Mouse (Mus musculus) hindbrain, postnatal 0 days (tissue): ENCODE results near the gene Garem2. TPM values are rescaled to one million over a fixed set of nuclear protein-coding genes. Genes with fewer than 3 reads are reported as not detected.

Experiments used
- ATAC-seq: fragments of 200-750 bp; cut with Nextera tagmentation; 2 replicates; pipeline ENCODE4 v1.8.0; 2017; ENCODE audit warnings: mild to moderate bottlenecking, moderate TSS enrichment, moderate library complexity
- DNase-seq: peaks from one replicate; pipeline ENCODE4 v3.0.0-alpha.2; 2015; ENCODE audit warnings: low spot score
- H3K27ac ChIP-seq: fragments of 300-500 bp; sonication (generic); 2 replicates; pipeline ENCODE4 v1.5.1; 2014; ENCODE audit warnings: mild to moderate bottlenecking
- H3K27me3 ChIP-seq: fragments of 300-500 bp; sonication (generic); 2 replicates; pipeline ENCODE4 v1.6.1; 2014; ENCODE audit warnings: low read length, mixed read lengths; ENCODE audit not compliant: insufficient read depth
- H3K36me3 ChIP-seq: fragments of 300-500 bp; sonication (generic); 2 replicates; pipeline ENCODE4 v1.6.1; 2014; ENCODE audit warnings: low read length, mixed read lengths; ENCODE audit not compliant: insufficient read depth
- H3K4me1 ChIP-seq: fragments of 300-500 bp; sonication (generic); 2 replicates; pipeline ENCODE4 v1.6.1; 2014; ENCODE audit warnings: antibody characterized with exemption, low read length, mixed read lengths; ENCODE audit not compliant: insufficient read depth
- H3K4me2 ChIP-seq: fragments of 300-500 bp; sonication (generic); 2 replicates; pipeline ENCODE4 v1.6.1; 2014; ENCODE audit warnings: low read depth, mild to moderate bottlenecking, low read length, moderate library complexity, mixed read lengths
- H3K4me3 ChIP-seq: fragments of 300-500 bp; sonication (generic); 2 replicates; pipeline ENCODE4 v1.5.1; 2014; ENCODE audit warnings: low read length
- H3K9ac ChIP-seq: fragments of 300-500 bp; sonication (generic); replicated peaks from 2 replicates; pipeline ENCODE4 v1.6.1; 2014; ENCODE audit warnings: mild to moderate bottlenecking, low read length, moderate library complexity, mixed read lengths
- H3K9me3 ChIP-seq: fragments of 300-500 bp; sonication (generic); 2 replicates; pipeline ENCODE4 v1.6.1; 2016; ENCODE audit warnings: low read length, mixed read lengths
- CTCF ChIP-seq: IDR thresholded peaks from 2 replicates; pipeline ENCODE4 v1.5.1; 2016; ENCODE audit warnings: antibody characterized with exemption, control low read depth, low read depth
- WGBS: fragments of 180-500 bp; shearing (Covaris S2); extraction: QIAGEN DNeasy Blood & Tissue Kit; methylation state at CpG from one replicate; pipeline ENCODE4 v1.1.7; 2014; 5-methylcytosine and 5-hydroxymethylcytosine counted together
- polyA plus RNA-seq: library from polyadenylated mRNA; unstranded; fragments of >200 nt; fragmentation: Nextera tagmentation; extraction: Ambion mirVana; gene quantifications from 2 replicates; pipeline ENCODE4 v1.2.1, GENCODE M21; 2015
- total RNA-seq: library from RNA; depleted of rRNA; stranded (reverse); fragments of >200 nt; gene quantifications from 2 replicates; pipeline ENCODE4 v1.2.3, GENCODE M21; 2014

The Garem2 gene
- total and polyA plus RNA-seq, 2 experiments from 2014 or later = 9.7 to 26.7 TPM

GRCm38 (mm10) chr5:30110371-30111060 is 5.6 kb downstream of the Garem2 start:
- Histone ChIP-seq H3K9ac (peak overlapping the region; percentile 31; the same call in 1 of the 2 replicates), H3K4me2 (peak overlapping the region; percentile 45), H3K9me3 (no peaks in the 10 kb centered on the region), H3K4me3 (0 out of 2 replicates have a peak overlapping the region, but pooled peaks have one; percentile 2), H3K4me1 (peaks cover 31% of the 10 kb centered on the region), H3K36me3 (no peaks in the 10 kb centered on the region), H3K27ac (peak overlapping the region; percentile 37; the same call in 1 of the 2 replicates), H3K27me3 (no peaks in the 10 kb centered on the region)
- DNase-seq (peak; percentile 38), ATAC-seq (no peak)
- no peak for TF ChIP-seq CTCF
- 17% methylated on average over 22 of the region's 22 CpGs for WGBS

- 6% methylated on average over 16 of the region's 18 CpGs for WGBS
- DNase-seq = peak; percentile 85
- H3K27ac ChIP-seq = peak overlapping the region; percentile 37; the same call in 1 of the 2 replicates
- H3K4me1 ChIP-seq = peaks cover 31% of the 10 kb centered on the region
- peak overlapping the region; percentile 45 for H3K4me2 ChIP-seq
- peak; percentile 63 for TF ChIP-seq CTCF
- no peaks in the 10 kb centered on the region for H3K27me3 ChIP-seq
- H3K9ac ChIP-seq = peak overlapping the region; percentile 31; the same call in 1 of the 2 replicates
- H3K9me3 ChIP-seq = no peaks in the 10 kb centered on the region
- 0 out of 2 replicates have a peak overlapping the region, but pooled peaks have one; percentile 2 for H3K4me3 ChIP-seq
- ATAC-seq = peak; percentile 48
- H3K36me3 ChIP-seq = no peaks in the 10 kb centered on the region
These were observed 6.2 kb downstream of the Garem2 start for GRCm38 (mm10) chr5:30111126-30111525.

- WGBS = 56% methylated on average over 3 of the region's 3 CpGs
- no peak overlapping the region for H3K4me2 ChIP-seq
- H3K27ac ChIP-seq = no peak overlapping the region
- H3K27me3 ChIP-seq = no peaks in the 10 kb centered on the region
- H3K4me3 ChIP-seq = no peak overlapping the region
- H3K4me1 ChIP-seq = peaks cover 28% of the 10 kb centered on the region
- H3K9me3 ChIP-seq = no peaks in the 10 kb centered on the region
- H3K36me3 ChIP-seq = no peaks in the 10 kb centered on the region
- peak; percentile 30 for TF ChIP-seq CTCF
- no peak overlapping the region for H3K9ac ChIP-seq
- DNase-seq = no peak
- no peak for ATAC-seq
These were observed 6.8 kb downstream of the Garem2 start for GRCm38 (mm10) chr5:30111771-30112170.

GRCm38 (mm10) chr5:30112533-30113068 is 7.6 kb downstream of the Garem2 start:
- Histone ChIP-seq H3K27me3 (no peaks in the 10 kb centered on the region), H3K36me3 (0 out of 2 replicates have a peak, but pooled peaks cover 7% of the 10 kb centered on the region), H3K27ac (no peak overlapping the region), H3K4me3 (no peak overlapping the region), H3K4me2 (no peak overlapping the region), H3K9me3 (no peaks in the 10 kb centered on the region), H3K9ac (no peak overlapping the region), H3K4me1 (peaks cover 21% of the 10 kb centered on the region)
- ATAC-seq (no peak), DNase-seq (no peak)
- WGBS = 82% methylated on average over 3 of the region's 3 CpGs
- peak; percentile 47 for TF ChIP-seq CTCF

- Histone ChIP-seq H3K4me3 (peak overlapping the region; percentile 54), H3K4me1 (peaks cover 21% of the 10 kb centered on the region), H3K27ac (peak overlapping the region; percentile 69), H3K4me2 (peak overlapping the region; percentile 67), H3K9ac (peak overlapping the region; percentile 56), H3K9me3 (no peaks in the 10 kb centered on the region), H3K36me3 (peaks cover 10% of the 10 kb centered on the region; the same call in 1 of the 2 replicates), H3K27me3 (no peaks in the 10 kb centered on the region)
- DNase-seq = peak; percentile 94
- peak; percentile 61 for TF ChIP-seq CTCF
- 3% methylated on average over 91 of the region's 103 CpGs for WGBS
- ATAC-seq = peak; percentile 89
These were observed 9.2 kb downstream of the Garem2 start for GRCm38 (mm10) chr5:30113881-30114760.

GRCm38 (mm10) chr5:30114761-30115140 is 9.8 kb downstream of the Garem2 start:
- no peak for DNase-seq
- Histone ChIP-seq H3K27ac (peak overlapping the region; percentile 69; the same call in 1 of the 2 replicates), H3K36me3 (peaks cover 15% of the 10 kb centered on the region), H3K9me3 (no peaks in the 10 kb centered on the region), H3K9ac (peak overlapping the region; percentile 56), H3K4me3 (peak overlapping the region; percentile 54), H3K4me2 (peak overlapping the region; percentile 67), H3K27me3 (no peaks in the 10 kb centered on the region), H3K4me1 (peaks cover 19% of the 10 kb centered on the region)
- TF ChIP-seq CTCF = no peak
- 5% methylated on average over 28 of the region's 28 CpGs for WGBS
- ATAC-seq = no peak; the same call in 1 of the 2 replicates
